Mouse (Mus musculus): ENCODE measurements around the gene Olfr305.

DNA sequence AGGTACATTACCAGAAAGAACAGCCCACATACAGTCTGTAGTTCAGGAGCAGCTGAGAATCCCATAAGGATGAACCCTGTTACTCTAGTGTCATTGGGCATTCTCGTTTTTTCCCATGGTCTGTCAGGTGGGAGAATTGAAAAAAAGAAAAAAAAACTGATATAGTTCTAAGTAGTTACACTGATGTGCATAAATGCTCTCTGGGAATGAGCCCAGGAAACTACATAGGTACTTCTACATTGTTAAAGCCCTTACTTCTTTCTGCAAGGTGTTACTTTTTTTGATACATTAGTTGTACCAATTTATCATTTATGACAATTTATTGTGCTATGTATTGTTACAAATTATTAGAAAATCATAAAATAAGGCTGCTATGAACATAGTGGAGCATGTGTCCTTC lies 19.8 kb upstream of the Olfr305 start, which contains the start of gene Olfr304:
- no peak for TF ChIP-seq CTCF (conservative IDR thresholded peaks at IDR 0.05 in 1 of 2, IDR thresholded peaks at IDR 0.05 in 1 of 2; ENCODE audit: low read depth in 2 of 2, low read length in 2 of 2)
- no peak for TF ChIP-seq POLR2A (IDR thresholded peaks at IDR 0.05; ENCODE audit: low read depth, low read length)
- TF ChIP-seq EP300 (IDR thresholded peaks at IDR 0.05; ENCODE audit: low read length): no peak
- TF ChIP-seq HCFC1 (IDR thresholded peaks at IDR 0.05; ENCODE audit: low read depth, low read length): no peak

All from CH12.LX (cell line).